Mouse (Mus musculus) heart, embryonic 12.5 days (tissue): ENCODE data around the gene Capn12. TPM values are rescaled to one million over a fixed set of nuclear protein-coding genes. Genes with fewer than 3 reads are reported as not detected.
A peak's percentile ranks its signal among the peaks of the same experiment; 100 is the strongest.
"Not testable (repeated sequence)": the region's sequence is repeated elsewhere in the genome, so short reads cannot be mapped to it uniquely, and the experiment has no call there.

Source experiments
- ATAC-seq: fragments of 200-750 bp; cut with Nextera tagmentation; 2 replicates; pipeline ENCODE4 v1.8.0; 2017; ENCODE audit warnings: moderate TSS enrichment, moderate library complexity; ENCODE audit not compliant: insufficient number of reproducible peaks, low FRiP score
- H3K27ac ChIP-seq: fragments of 300-500 bp; sonication (generic); 2 replicates; pipeline ENCODE4 v1.5.1; 2016; ENCODE audit warnings: mild to moderate bottlenecking, moderate library complexity; ENCODE audit not compliant: poor library complexity, severe bottlenecking
- H3K27me3 ChIP-seq: fragments of 300-500 bp; sonication (generic); replicated peaks from 2 replicates; pipeline ENCODE4 v1.6.1; 2016; ENCODE audit warnings: mild to moderate bottlenecking, moderate library complexity
- H3K36me3 ChIP-seq: fragments of 300-500 bp; sonication (generic); 2 replicates; pipeline ENCODE4 v1.6.1; 2016; ENCODE audit warnings: mild to moderate bottlenecking, moderate library complexity
- H3K4me1 ChIP-seq: fragments of 300-500 bp; sonication (generic); replicated peaks from 2 replicates; pipeline ENCODE4 v1.6.1; 2016; ENCODE audit warnings: mild to moderate bottlenecking
- H3K4me2 ChIP-seq: fragments of 300-500 bp; sonication (generic); 2 replicates; pipeline ENCODE4 v1.6.1; 2016; ENCODE audit warnings: mild to moderate bottlenecking, moderate library complexity
- H3K4me3 ChIP-seq: fragments of 300-500 bp; sonication (generic); 2 replicates; pipeline ENCODE4 v1.5.1; 2016; ENCODE audit warnings: mild to moderate bottlenecking
- H3K9ac ChIP-seq: fragments of 300-500 bp; sonication (generic); 2 replicates; pipeline ENCODE4 v1.6.1; 2016; ENCODE audit warnings: mild to moderate bottlenecking, moderate library complexity
- H3K9me3 ChIP-seq: fragments of 300-500 bp; sonication (generic); replicated peaks from 2 replicates; pipeline ENCODE4 v1.6.1; 2016; ENCODE audit warnings: mild to moderate bottlenecking, moderate library complexity
- WGBS: fragments of 180-500 bp; shearing (Covaris S2); methylation state at CpG from one replicate; pipeline ENCODE4 v1.1.7; 2016; 5-methylcytosine and 5-hydroxymethylcytosine counted together
- polyA plus RNA-seq: library from polyadenylated mRNA; unstranded; fragments of >200 nt; fragmentation: Nextera tagmentation; extraction: Ambion mirVana; gene quantifications from 2 replicates; pipeline ENCODE4 v1.2.1, GENCODE M21; 2016

Gene Capn12
- polyA plus RNA-seq, 1 experiment from 2014 or later, result 0.17 TPM

DNA sequence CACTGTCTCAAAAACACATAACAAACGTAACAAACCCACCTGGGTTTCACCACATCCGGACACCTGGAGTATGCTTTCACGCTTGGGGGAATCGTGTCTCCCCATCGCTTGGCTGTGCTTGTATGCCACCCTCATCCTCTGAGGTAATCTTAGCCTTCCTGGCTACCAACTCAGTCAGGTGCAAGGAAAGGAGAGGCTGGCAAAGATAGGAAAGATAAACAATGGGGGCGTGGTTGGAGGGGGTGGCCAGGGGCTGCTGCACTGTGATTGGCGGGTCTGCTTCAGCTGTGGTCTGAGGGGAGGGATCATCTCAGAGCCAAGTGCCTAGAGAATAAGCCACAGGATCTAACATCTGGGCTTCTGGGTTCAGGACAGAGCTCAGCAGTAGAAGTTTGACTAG lies 1.6 kb upstream of the Capn12 start:
- no peak overlapping the region for H3K27ac ChIP-seq
- no peaks in the 10 kb centered on the region for H3K36me3 ChIP-seq
- no peak for ATAC-seq
- H3K9me3 ChIP-seq, result no peaks in the 10 kb centered on the region
- H3K9ac ChIP-seq, result no peak overlapping the region
- no peak overlapping the region for H3K4me3 ChIP-seq
- 0 out of 2 replicates have a peak, but pooled peaks cover 3% of the 10 kb centered on the region for H3K4me1 ChIP-seq
- WGBS, result 68% methylated on average over 7 of the region's 7 CpGs
- H3K27me3 ChIP-seq, result no peaks in the 10 kb centered on the region
- H3K4me2 ChIP-seq, result no peak overlapping the region

DNA sequence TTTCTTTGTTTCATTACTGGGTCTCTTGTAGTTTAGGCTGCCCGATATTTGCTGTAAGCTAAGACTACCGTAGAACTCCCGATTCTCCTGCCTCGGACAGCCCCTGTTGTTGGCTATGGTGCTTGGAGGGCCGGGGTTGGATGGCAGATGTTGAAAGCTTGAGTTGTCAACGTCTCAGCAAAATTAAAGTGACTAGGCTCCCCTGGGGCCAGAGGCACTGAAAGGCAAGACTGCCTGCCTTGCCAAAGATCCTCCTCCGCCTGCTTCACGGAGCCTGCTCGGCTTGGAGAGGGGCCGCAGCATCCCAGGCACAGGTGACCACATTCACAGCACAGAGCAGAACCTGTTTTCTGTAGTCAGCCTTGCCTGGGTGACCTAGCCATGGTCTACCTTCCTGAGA lies 668 bp upstream of the Capn12 start:
- no peak for ATAC-seq
- H3K27me3 ChIP-seq, result 0 out of 2 replicates have a peak, but pooled peaks cover 2% of the 10 kb centered on the region
- 74% methylated on average over 10 of the region's 10 CpGs for WGBS
- H3K9ac ChIP-seq, result no peak overlapping the region
- no peak overlapping the region for H3K4me2 ChIP-seq
- no peak overlapping the region for H3K4me3 ChIP-seq
- H3K4me1 ChIP-seq, result 0 out of 2 replicates have a peak, but pooled peaks cover 3% of the 10 kb centered on the region
- H3K9me3 ChIP-seq, result no peaks in the 10 kb centered on the region
- H3K36me3 ChIP-seq, result no peaks in the 10 kb centered on the region
- H3K27ac ChIP-seq, result no peak overlapping the region

DNA sequence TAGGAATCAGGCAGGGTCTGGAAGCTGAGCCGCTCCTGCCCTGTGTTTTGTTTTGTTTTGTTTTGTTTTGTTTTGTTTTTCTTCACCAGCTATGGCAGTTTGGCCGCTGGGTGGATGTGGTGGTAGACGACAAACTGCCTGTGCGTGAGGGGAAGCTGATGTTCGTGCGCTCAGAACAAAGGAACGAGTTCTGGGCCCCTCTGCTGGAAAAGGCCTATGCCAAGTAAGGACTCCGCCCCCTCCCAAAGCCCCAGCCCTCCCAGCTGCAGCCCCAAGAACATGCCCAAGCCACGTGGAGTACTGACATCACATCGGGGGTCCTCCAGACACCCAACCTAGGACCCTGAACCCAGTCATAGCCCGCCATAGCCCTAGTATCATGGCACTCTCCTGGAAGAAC lies 1.8 kb downstream of the Capn12 start:
- Histone ChIP-seq H3K27me3 (peaks cover 22% of the 10 kb centered on the region), H3K9me3 (no peaks in the 10 kb centered on the region), H3K9ac (no peak overlapping the region), H3K4me3 (no peak overlapping the region), H3K27ac (no peak overlapping the region), H3K4me1 (peaks cover 6% of the 10 kb centered on the region; the same call in 1 of the 2 replicates), H3K4me2 (no peak overlapping the region), H3K36me3 (no peaks in the 10 kb centered on the region)
- 74% methylated on average over 11 of the region's 11 CpGs for WGBS
- no peak for ATAC-seq

DNA sequence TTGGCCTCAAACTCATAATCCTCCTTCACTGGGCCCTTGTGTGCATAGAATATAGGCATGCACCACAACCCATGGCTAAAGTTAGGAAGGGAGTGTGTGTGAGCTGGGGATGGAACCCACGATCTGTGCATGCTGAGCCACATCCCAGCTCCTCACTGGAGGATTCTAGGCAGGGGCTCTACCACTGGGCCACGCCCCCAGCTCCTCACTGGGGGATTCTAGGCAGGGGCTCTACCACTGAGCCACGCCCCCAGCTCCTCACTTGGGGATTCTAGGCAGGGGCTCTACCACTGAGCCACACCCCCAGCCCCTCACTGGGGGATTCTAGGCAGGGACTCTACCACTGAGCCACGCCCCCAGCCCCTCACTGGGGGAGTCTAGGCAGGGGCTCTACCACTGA lies 2.5 kb downstream of the Capn12 start:
- not testable (repeated sequence) for H3K27ac ChIP-seq, ATAC-seq, H3K4me3 ChIP-seq, H3K4me2 ChIP-seq, H3K9ac ChIP-seq, H3K36me3 ChIP-seq, H3K9me3 ChIP-seq
- 77% methylated on average over 4 of the region's 4 CpGs for WGBS
- Histone ChIP-seq H3K4me1 (peaks cover 12% of the 10 kb centered on the region), H3K27me3 (peaks cover 29% of the 10 kb centered on the region)

DNA sequence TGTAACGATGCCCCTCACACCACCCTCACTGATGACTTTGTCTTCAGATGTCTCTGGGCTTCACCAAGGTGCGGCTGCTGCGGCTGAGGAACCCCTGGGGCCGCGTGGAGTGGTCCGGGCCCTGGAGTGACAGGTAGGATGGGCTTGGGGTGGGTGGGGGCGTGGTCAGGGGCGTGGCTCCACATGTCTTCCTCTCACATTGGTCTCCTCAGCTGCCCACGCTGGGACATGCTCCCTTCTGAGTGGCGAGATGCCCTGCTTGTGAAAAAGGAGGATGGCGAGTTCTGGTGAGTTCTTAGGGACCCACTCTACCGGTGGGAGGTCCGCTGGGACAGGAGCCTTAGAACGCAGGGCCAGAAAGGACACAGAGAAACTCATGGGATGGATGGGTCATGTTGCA lies 5.3 kb downstream of the Capn12 start:
- H3K4me3 ChIP-seq, result no peak overlapping the region
- WGBS, result 26% methylated on average over 13 of the region's 14 CpGs
- ATAC-seq, result no peak

DNA sequence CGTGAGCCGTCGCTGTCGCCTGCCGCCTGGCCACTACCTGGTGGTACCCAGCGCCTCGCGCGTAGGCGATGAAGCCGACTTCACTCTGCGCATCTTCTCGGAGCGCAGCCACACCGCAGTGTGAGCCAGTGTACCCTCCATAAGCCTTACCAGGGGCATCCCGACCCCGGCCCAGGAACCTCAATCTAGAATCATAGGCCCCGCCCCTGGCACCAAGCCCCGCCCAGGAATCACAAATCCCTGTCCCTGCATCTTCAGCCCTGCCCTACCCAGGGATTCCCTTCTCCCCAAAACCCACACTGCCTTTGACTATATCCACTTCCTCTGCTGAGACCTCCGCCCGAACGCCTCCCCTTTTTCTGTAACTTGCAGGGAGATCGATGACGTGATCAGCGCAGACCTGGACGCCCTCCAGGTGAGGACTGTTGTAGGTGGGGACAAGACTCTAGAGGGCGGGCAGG lies 7.5 kb downstream of the Capn12 start:
- H3K4me1 ChIP-seq, result peaks cover 30% of the 10 kb centered on the region
- ATAC-seq, result no peak; the same call in 1 of the 2 replicates

More for the DNA sequence above, 5.3 kb downstream of the Capn12 start:
- H3K4me1 ChIP-seq, result peaks cover 28% of the 10 kb centered on the region
- no peaks in the 10 kb centered on the region for H3K9me3 ChIP-seq
- H3K27ac ChIP-seq, result no peak overlapping the region
- peaks cover 8% of the 10 kb centered on the region for H3K36me3 ChIP-seq
- peaks cover 40% of the 10 kb centered on the region for H3K27me3 ChIP-seq
- no peak overlapping the region for H3K4me2 ChIP-seq
- no peak overlapping the region for H3K9ac ChIP-seq

DNA sequence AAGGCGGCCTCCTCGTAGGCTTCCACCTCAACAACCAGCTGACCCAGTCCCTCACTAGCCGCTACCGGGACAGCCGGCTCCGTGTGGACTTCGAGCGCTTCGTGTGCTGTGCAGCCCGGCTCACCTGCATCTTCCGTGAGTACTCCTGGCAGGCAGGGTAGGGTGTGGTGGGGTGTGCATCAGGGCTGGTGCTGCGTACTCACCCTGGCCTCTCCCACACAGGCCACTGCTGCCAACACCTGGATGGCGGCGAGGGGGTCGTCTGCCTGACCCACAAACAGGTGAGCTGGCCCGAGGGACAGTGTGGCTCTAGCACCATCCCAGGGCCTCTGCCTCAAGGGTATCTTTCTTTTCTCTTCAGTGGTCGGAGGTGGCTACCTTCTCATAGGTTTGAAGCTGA lies 11.4 kb downstream of the Capn12 start:
- Histone ChIP-seq H3K9me3 (no peaks in the 10 kb centered on the region), H3K4me2 (no peak overlapping the region), H3K4me1 (peaks cover 67% of the 10 kb centered on the region), H3K4me3 (no peak overlapping the region), H3K27ac (no peak overlapping the region), H3K36me3 (peaks cover 67% of the 10 kb centered on the region), H3K9ac (no peak overlapping the region), H3K27me3 (peaks cover 22% of the 10 kb centered on the region)
- 92% methylated on average over 17 of the region's 17 CpGs for WGBS
- ATAC-seq, result no peak

More for the DNA sequence above, 7.5 kb downstream of the Capn12 start:
- peaks cover 29% of the 10 kb centered on the region for H3K36me3 ChIP-seq
- no peaks in the 10 kb centered on the region for H3K9me3 ChIP-seq
- WGBS, result 3% methylated on average over 27 of the region's 27 CpGs
- peak overlapping the region; percentile 35 for H3K4me3 ChIP-seq
- H3K27me3 ChIP-seq, result peaks cover 40% of the 10 kb centered on the region
- H3K4me2 ChIP-seq, result peak overlapping the region; percentile 67
- no peak overlapping the region for H3K27ac ChIP-seq
- peak overlapping the region; percentile 9 for H3K9ac ChIP-seq

DNA sequence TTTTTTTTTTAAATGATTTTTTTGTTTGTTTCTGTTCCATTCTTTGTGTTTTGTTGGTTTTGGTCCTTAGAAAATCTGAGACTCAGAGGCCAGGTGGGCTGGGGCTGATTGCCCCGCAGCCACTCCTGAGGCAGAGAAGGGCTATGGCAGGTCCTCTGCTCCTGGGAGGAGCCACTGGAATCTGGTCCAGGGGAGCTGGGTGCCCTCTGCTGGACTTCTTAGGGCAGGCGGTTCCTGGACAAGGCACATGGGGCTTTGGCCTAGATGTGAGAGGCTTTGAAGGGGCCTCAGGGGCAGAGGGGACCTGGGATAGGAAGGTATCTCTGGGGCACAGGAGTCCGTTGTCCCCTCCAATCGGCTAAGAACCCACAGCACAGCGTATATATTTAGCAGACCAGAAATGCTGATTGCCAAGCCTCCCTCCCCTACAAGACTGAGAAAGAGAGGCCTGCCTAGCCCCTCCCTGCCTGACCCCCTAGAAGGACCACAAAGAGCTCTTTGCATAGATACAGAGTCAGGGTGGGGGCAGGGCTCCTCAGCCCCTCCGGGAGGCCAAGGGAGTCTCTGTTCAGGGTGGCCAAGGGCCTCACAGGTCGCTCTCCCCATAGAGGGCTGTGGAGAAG lies 12.5 kb downstream of the Capn12 start:
- Histone ChIP-seq H3K27me3 (peaks cover 11% of the 10 kb centered on the region), H3K27ac (peak overlapping the region; percentile 90), H3K9me3 (no peaks in the 10 kb centered on the region), H3K4me2 (no peak overlapping the region), H3K4me1 (peaks cover 55% of the 10 kb centered on the region), H3K36me3 (peaks cover 78% of the 10 kb centered on the region), H3K4me3 (no peak overlapping the region), H3K9ac (no peak overlapping the region)
- no peak for ATAC-seq
- WGBS, result 24% methylated on average over 7 of the region's 7 CpGs

DNA sequence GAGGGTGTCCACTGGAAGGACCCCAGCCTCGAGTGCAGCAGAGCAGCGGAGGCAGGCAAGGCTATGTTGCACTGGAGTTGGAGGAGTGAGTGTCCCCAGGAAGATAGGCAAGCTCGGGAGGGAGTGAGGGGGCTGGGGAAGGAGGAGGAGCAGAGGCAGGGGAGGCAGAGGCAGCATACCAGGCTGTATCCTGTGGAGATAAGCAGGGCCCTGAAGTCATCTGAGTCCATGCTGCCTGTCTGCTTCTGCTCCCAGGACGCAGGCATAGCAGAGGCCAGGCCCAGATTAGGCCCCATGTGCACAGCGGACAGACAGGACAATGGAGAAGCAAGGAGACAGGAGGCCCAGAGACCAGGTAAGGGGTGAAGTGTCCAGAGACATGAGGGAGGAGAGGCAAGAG lies 13.7 kb downstream of the Capn12 start:
- Histone ChIP-seq H3K27ac (peak overlapping the region; percentile 90), H3K27me3 (peaks cover under 1% of the 10 kb centered on the region; the same call in 1 of the 2 replicates), H3K4me3 (peak overlapping the region; percentile 29), H3K9ac (peak overlapping the region; percentile 61), H3K36me3 (peaks cover 90% of the 10 kb centered on the region), H3K4me2 (peak overlapping the region; percentile 51), H3K4me1 (peaks cover 43% of the 10 kb centered on the region), H3K9me3 (no peaks in the 10 kb centered on the region)
- ATAC-seq, result peak; percentile 71
- 5% methylated on average over 5 of the region's 5 CpGs for WGBS

DNA sequence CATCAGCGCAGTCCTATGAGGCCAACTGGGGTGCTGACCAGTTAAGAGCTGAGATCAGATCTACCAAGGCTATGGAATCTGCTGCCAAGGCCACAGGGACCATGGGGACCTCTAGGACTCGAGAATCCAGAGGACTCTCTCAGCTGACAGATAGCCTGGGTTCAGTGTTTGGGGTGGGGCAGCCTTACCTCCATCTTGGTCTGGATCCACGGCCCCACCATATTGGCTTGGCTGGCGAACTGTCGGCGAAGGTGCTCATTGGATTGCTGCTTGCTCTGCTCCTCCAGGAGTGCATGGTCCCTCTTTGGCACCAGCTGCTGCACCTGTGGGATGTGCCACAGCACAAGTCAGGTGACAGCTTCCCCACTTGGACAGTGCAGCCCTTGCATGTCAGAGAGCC lies 16.4 kb downstream of the Capn12 start:
- Histone ChIP-seq H3K4me1 (peaks cover 61% of the 10 kb centered on the region), H3K27me3 (no peaks in the 10 kb centered on the region), H3K9me3 (no peaks in the 10 kb centered on the region), H3K27ac (no peak overlapping the region), H3K4me2 (no peak overlapping the region), H3K36me3 (peaks cover 97% of the 10 kb centered on the region), H3K9ac (no peak overlapping the region), H3K4me3 (no peak overlapping the region)
- ATAC-seq, result no peak
- WGBS, result 84% methylated on average over 6 of the region's 6 CpGs

DNA sequence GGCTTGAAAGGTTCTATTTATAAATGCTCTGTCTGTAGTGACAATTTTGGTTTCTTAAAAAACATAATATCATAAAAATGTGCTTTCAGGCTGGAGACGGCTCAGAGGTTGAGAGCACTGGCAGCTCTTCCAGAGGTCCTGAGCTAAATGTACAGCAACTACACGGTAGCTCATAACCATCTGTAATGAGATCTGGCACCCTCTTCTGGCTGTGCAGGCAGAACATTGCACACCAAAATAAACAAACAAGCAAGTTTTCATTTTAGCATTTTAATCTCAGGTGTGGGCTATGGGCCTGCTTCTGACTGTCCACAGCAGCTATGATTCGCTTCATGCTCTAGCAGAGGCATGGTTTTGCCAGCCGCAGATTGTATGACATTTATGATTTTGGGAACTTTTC lies 18.8 kb downstream of the Capn12 start:
- Histone ChIP-seq H3K4me3 (no peak overlapping the region), H3K9ac (no peak overlapping the region), H3K27me3 (no peaks in the 10 kb centered on the region), H3K4me1 (peaks cover 67% of the 10 kb centered on the region), H3K9me3 (no peaks in the 10 kb centered on the region), H3K36me3 (peaks cover 100% of the 10 kb centered on the region), H3K4me2 (no peak overlapping the region), H3K27ac (no peak overlapping the region)
- WGBS, result 86% methylated on average over 4 of the region's 4 CpGs
- no peak for ATAC-seq
